ENCODE assay signal across 15 mouse cellular contexts in genomic region chr1:120604431-120605142, GRCm38 (mm10). TPM values are rescaled to one million over a fixed set of nuclear protein-coding genes. Genes with fewer than 3 reads are reported as not detected.
A peak's percentile ranks its signal among the peaks of the same experiment; 100 is the strongest.
DNase-seq lines count a peak whose midpoint lies in the region; ATAC-seq and TF ChIP-seq lines count a peak whose summit lies in the region.
"Had no signal": no experiment of that assay in that cellular context is flagged by ENCODE, and none has a peak within 500 bp of the region (broad histone marks: within the 10 kb centered on the region; RNA-seq: fewer than 3 reads in every experiment).

No protein-coding gene starts in this region.

- H3K36me3 ChIP-seq in C2C12 (ENCODE audit: control insufficient read depth, insufficient read depth), result no peaks in the 10 kb centered on the region
- H3K36me3 ChIP-seq in hindbrain, embryonic 15.5 days, result no peaks in the 10 kb centered on the region
- no peaks in the 10 kb centered on the region for H3K36me3 ChIP-seq in midbrain, embryonic 14.5 days (ENCODE audit: control insufficient read depth, insufficient read depth, low read length)
- no peaks in the 10 kb centered on the region for H3K36me3 ChIP-seq in forebrain, embryonic 14.5 days (ENCODE audit: control insufficient read depth, insufficient read depth, low read length)

- peak; percentile 42 for DNase-seq in adipocyte (ENCODE audit: low spot score)
- peak; percentile 42 for DNase-seq in midbrain, embryonic 14.5 days
- no peak for DNase-seq in gastrocnemius, adult 8-10 months (ENCODE audit: low spot score in 2 of 2)
- no peak for DNase-seq in frontal cortex, postnatal 10 days (ENCODE audit: low spot score in 2 of 2)
- DNase-seq in forebrain, embryonic 14.5 days (ENCODE audit: low spot score), result no peak
- DNase-seq: lung, adult 2 months; thymus, postnatal 4 days had no signal

- H3K4me2 ChIP-seq in hindbrain, embryonic 15.5 days, result peak overlapping the region; percentile 66
- H3K4me2 ChIP-seq in midbrain, embryonic 14.5 days (ENCODE audit: low read length), result peak overlapping the region; percentile 75
- no peak overlapping the region for H3K4me2 ChIP-seq in forebrain, embryonic 14.5 days (ENCODE audit: low read length)

- WGBS in hindbrain, embryonic 15.5 days, result 3% methylated on average over 30 of the region's 30 CpGs
- WGBS in midbrain, embryonic 14.5 days, result 2% methylated on average over 30 of the region's 30 CpGs
- under 1% methylated on average over 30 of the region's 30 CpGs for WGBS in forebrain, embryonic 14.5 days

- peak overlapping the region; percentile 79 for H3K4me3 ChIP-seq in C2C12 (ENCODE audit: insufficient read depth, poor library complexity, severe bottlenecking)
- H3K4me3 ChIP-seq in hindbrain, embryonic 15.5 days, result peak overlapping the region; percentile 44
- peak overlapping the region; percentile 59 for H3K4me3 ChIP-seq in midbrain, embryonic 14.5 days (replicated peaks; ENCODE audit: low read depth, low read length)
- H3K4me3 ChIP-seq in forebrain, embryonic 14.5 days (ENCODE audit: low read depth, low read length), result no peak overlapping the region

- no peak for ATAC-seq in hindbrain, embryonic 15.5 days (ENCODE audit: low FRiP score, low read depth)
- no peak for ATAC-seq in midbrain, embryonic 14.5 days (ENCODE audit: low FRiP score, low TSS enrichment)
- no peak for ATAC-seq in granulocyte monocyte progenitor cell, adult 5-6 weeks (replicated peaks; ENCODE audit: poor library complexity, severe bottlenecking)
- no peak for ATAC-seq in forebrain, embryonic 14.5 days
- ATAC-seq: activated CD4-positive, CD25-positive, alpha-beta regulatory T cell, adult 4 months; intestine, postnatal 0 days had no signal

- no peak for TF ChIP-seq CTCF in C2C12 (IDR thresholded peaks at IDR 0.05; ENCODE audit: control insufficient read depth, insufficient read depth, insufficient read length)

- peaks cover 22% of the 10 kb centered on the region for H3K79me3 ChIP-seq in C2C12 (ENCODE audit: low read depth)

- peaks cover 28% of the 10 kb centered on the region for H3K4me1 ChIP-seq in hindbrain, embryonic 15.5 days (replicated peaks)
- no peaks in the 10 kb centered on the region for H3K4me1 ChIP-seq in midbrain, embryonic 14.5 days (ENCODE audit: control insufficient read depth, insufficient read depth, low read length)
- H3K4me1 ChIP-seq in forebrain, embryonic 14.5 days (ENCODE audit: control insufficient read depth, insufficient read depth, low read length), result peaks cover 10% of the 10 kb centered on the region

- peak overlapping the region; percentile 48 for H3K9ac ChIP-seq in hindbrain, embryonic 15.5 days
- H3K9ac ChIP-seq in midbrain, embryonic 14.5 days (replicated peaks; ENCODE audit: low read length), result peak overlapping the region; percentile 91
- no peak overlapping the region for H3K9ac ChIP-seq in forebrain, embryonic 14.5 days (ENCODE audit: low read length)

- peak overlapping the region; percentile 36; the same call in 1 of the 2 replicates for H3K27ac ChIP-seq in hindbrain, embryonic 15.5 days (replicated peaks)
- H3K27ac ChIP-seq in midbrain, embryonic 14.5 days (replicated peaks; ENCODE audit: low read depth, low read length), result peak overlapping the region; percentile 93
- no peak overlapping the region for H3K27ac ChIP-seq in forebrain, embryonic 14.5 days (ENCODE audit: low read depth, low read length)

- peaks cover 63% of the 10 kb centered on the region for H3K79me2 ChIP-seq in C2C12 (ENCODE audit: control insufficient read depth, insufficient read depth)

- H3ac ChIP-seq in C2C12 (ENCODE audit: control insufficient read depth, insufficient read length, low read depth), result peak overlapping the region; percentile 67

- H3K27me3 ChIP-seq in C2C12 (ENCODE audit: control insufficient read depth, insufficient read depth, insufficient read length), result no peaks in the 10 kb centered on the region
- H3K27me3 ChIP-seq in hindbrain, embryonic 15.5 days, result peaks cover 54% of the 10 kb centered on the region
- H3K27me3 ChIP-seq in midbrain, embryonic 14.5 days (ENCODE audit: control insufficient read depth, insufficient read depth, low read length), result peaks cover 45% of the 10 kb centered on the region
- H3K27me3 ChIP-seq in forebrain, embryonic 14.5 days (replicated peaks; ENCODE audit: control insufficient read depth, insufficient read depth, low read length), result peaks cover 74% of the 10 kb centered on the region

- no peaks in the 10 kb centered on the region for H3K9me3 ChIP-seq in hindbrain, embryonic 15.5 days
- H3K9me3 ChIP-seq in midbrain, embryonic 14.5 days (ENCODE audit: control insufficient read depth, low read length), result no peaks in the 10 kb centered on the region
- no peaks in the 10 kb centered on the region for H3K9me3 ChIP-seq in forebrain, embryonic 14.5 days (replicated peaks; ENCODE audit: control insufficient read depth, low read length)

TF ChIP-seq in C2C12, 6 proteins besides CTCF, POLR2A, EP300 and RAD21:
- TF ChIP-seq FOSL1 (IDR thresholded peaks at IDR 0.05; ENCODE audit: insufficient read depth, low read length, poor library complexity, severe bottlenecking), result no peak
- TF ChIP-seq MYOG (IDR thresholded peaks at IDR 0.05; ENCODE audit: control insufficient read depth, extremely low read depth, insufficient read length), result no peak
- TF ChIP-seq MAX (IDR thresholded peaks at IDR 0.05), result no peak
- TF ChIP-seq USF1 (IDR thresholded peaks at IDR 0.05; ENCODE audit: low read depth), result no peak
- TF ChIP-seq CEBPB (IDR thresholded peaks at IDR 0.05; ENCODE audit: low read depth), result no peak
- no peak for TF ChIP-seq MYOD1 (IDR thresholded peaks at IDR 0.05; ENCODE audit: control insufficient read depth, insufficient read length, low read depth)

RNA-seq across cellular contexts. Expression of gene En1, which starts 2.4 kb away (rescaled TPM):
- polyA plus RNA-seq in C2C12 (2012; fragmentation: generic; extraction: Trizol), result 11.5 TPM
- polyA plus RNA-seq in hindbrain, embryonic 15.5 days (2015; fragmentation: Nextera tagmentation; extraction: Ambion mirVana), result 3.7 and 8.0 TPM in 2 replicates
- polyA plus RNA-seq in midbrain, embryonic 14.5 days (2014; fragmentation: Nextera tagmentation; extraction: Ambion mirVana), result 16.8 and 18.3 TPM in 2 replicates
- not detected in 2 replicates for total RNA-seq in granulocyte monocyte progenitor cell, adult 5-6 weeks (2014; fragmentation: Nextera tagmentation)
- not detected in 2 replicates for total RNA-seq in granulocyte monocyte progenitor cell, adult 5-6 weeks (2017)
- 1 to 10 TPM; 6.0 to 7.7 (median 7.2) TPM for total RNA-seq in gastrocnemius, adult 8-10 months (2022)
- not detected in 2 replicates for polyA plus RNA-seq in forebrain, embryonic 14.5 days (2014; fragmentation: Nextera tagmentation; extraction: Ambion mirVana)
- total RNA-seq: left cerebral cortex, adult 8-10 months had no signal
- polyA plus RNA-seq: activated CD4-positive, CD25-positive, alpha-beta regulatory T cell, adult 4 months; heart, embryonic 14.5 days; intestine, postnatal 0 days; large intestine, adult 2 months; lung, adult 2 months had no signal

Comparison
In these comparisons a context has a peak if more than half of its experiments do, and no peak if none do; other contexts are left out.
1. DNase-seq: peak in adipocyte (single experiment) and midbrain, embryonic 14.5 days (single experiment); none in gastrocnemius, adult 8-10 months (0 of 2), frontal cortex, postnatal 10 days (0 of 2) and forebrain, embryonic 14.5 days (single experiment).